Mouse (Mus musculus): ENCODE measurements around the gene Zfp472. TPM values are rescaled to one million over a fixed set of nuclear protein-coding genes. Genes with fewer than 3 reads are reported as not detected.

The Zfp472 gene
- polyA plus RNA-seq (2015; fragmentation: Nextera tagmentation; extraction: Ambion mirVana) = 6.6 and 6.7 TPM in 2 replicates

- Histone ChIP-seq H3K4me3 (ENCODE audit: low read length) (peak within 1 kb of the TSS; percentile 93), H3K27ac (ENCODE audit: low read length) (peak within 1 kb of the TSS; percentile 94), H3K27me3 (ENCODE audit: control insufficient read depth, insufficient read depth, low read length) (no peaks in the 10 kb centered on the region), H3K4me2 (ENCODE audit: low read depth, low read length) (peak within 1 kb of the TSS; percentile 79), H3K9me3 (replicated peaks; ENCODE audit: control insufficient read depth, low read length) (0 out of 2 replicates have a peak, but pooled peaks cover 2% of the 10 kb centered on the region), H3K4me1 (ENCODE audit: control insufficient read depth, insufficient read depth, low read length) (peaks cover 10% of the 10 kb centered on the region), H3K36me3 (ENCODE audit: control insufficient read depth, insufficient read depth) (no peaks in the 10 kb centered on the region), H3K9ac (ENCODE audit: low read length) (peak within 1 kb of the TSS; percentile 87)
- WGBS = under 1% methylated on average over 33 of the region's 33 CpGs
- ATAC-seq (replicated peaks; ENCODE audit: extremely low read depth, insufficient read depth, low FRiP score) = peak; percentile 100
These were observed at the start of gene Zfp472 for GRCm38 (mm10) chr17:32965623-32966290. Zfp472 (plus strand) TSS chr17:32965814.

- Histone ChIP-seq H3K4me2 (ENCODE audit: low read depth, low read length) (no peak overlapping the region), H3K36me3 (ENCODE audit: control insufficient read depth, insufficient read depth) (no peaks in the 10 kb centered on the region), H3K27me3 (ENCODE audit: control insufficient read depth, insufficient read depth, low read length) (peaks cover 2% of the 10 kb centered on the region; the same call in 1 of the 2 replicates), H3K4me3 (ENCODE audit: low read length) (no peak overlapping the region), H3K27ac (ENCODE audit: low read length) (no peak overlapping the region), H3K9me3 (replicated peaks; ENCODE audit: control insufficient read depth, low read length) (peaks cover 5% of the 10 kb centered on the region), H3K9ac (ENCODE audit: low read length) (no peak overlapping the region), H3K4me1 (ENCODE audit: control insufficient read depth, insufficient read depth, low read length) (no peaks in the 10 kb centered on the region)
- 73% methylated on average over 1 of the region's 1 CpGs for WGBS
- no peak for ATAC-seq (replicated peaks; ENCODE audit: extremely low read depth, insufficient read depth, low FRiP score)
These were observed 49.5 kb upstream of the Zfp472 start for GRCm38 (mm10) chr17:32916075-32916474.

GRCm38 (mm10) chr17:32917131-32917530, 48.5 kb upstream of the Zfp472 start, which contains the start of gene Cyp4f14:
Cyp4f14 (minus strand) TSS chr17:32917342.
- Histone ChIP-seq H3K27ac (ENCODE audit: low read length) (no peak within 1 kb of the TSS), H3K36me3 (ENCODE audit: control insufficient read depth, insufficient read depth) (no peaks in the 10 kb centered on the region), H3K4me3 (ENCODE audit: low read length) (no peak within 1 kb of the TSS), H3K9ac (ENCODE audit: low read length) (no peak within 1 kb of the TSS), H3K4me1 (ENCODE audit: control insufficient read depth, insufficient read depth, low read length) (no peaks in the 10 kb centered on the region), H3K9me3 (replicated peaks; ENCODE audit: control insufficient read depth, low read length) (peaks cover 5% of the 10 kb centered on the region), H3K4me2 (ENCODE audit: low read depth, low read length) (no peak within 1 kb of the TSS), H3K27me3 (ENCODE audit: control insufficient read depth, insufficient read depth, low read length) (peaks cover 2% of the 10 kb centered on the region; the same call in 1 of the 2 replicates)
- 46% methylated on average over 2 of the region's 2 CpGs for WGBS
- no peak for ATAC-seq (replicated peaks; ENCODE audit: extremely low read depth, insufficient read depth, low FRiP score)

- H3K9ac ChIP-seq (ENCODE audit: low read length) = no peak overlapping the region
- H3K4me3 ChIP-seq (ENCODE audit: low read length) = no peak overlapping the region
- H3K4me2 ChIP-seq (ENCODE audit: low read depth, low read length) = no peak overlapping the region
- peaks cover 2% of the 10 kb centered on the region; the same call in 1 of the 2 replicates for H3K27me3 ChIP-seq (ENCODE audit: control insufficient read depth, insufficient read depth, low read length)
- WGBS = 66% methylated on average over 2 of the region's 2 CpGs
- H3K36me3 ChIP-seq (ENCODE audit: control insufficient read depth, insufficient read depth) = no peaks in the 10 kb centered on the region
- H3K9me3 ChIP-seq (replicated peaks; ENCODE audit: control insufficient read depth, low read length) = peaks cover 5% of the 10 kb centered on the region
- no peak overlapping the region for H3K27ac ChIP-seq (ENCODE audit: low read length)
- no peak for ATAC-seq (replicated peaks; ENCODE audit: extremely low read depth, insufficient read depth, low FRiP score)
- H3K4me1 ChIP-seq (ENCODE audit: control insufficient read depth, insufficient read depth, low read length) = no peaks in the 10 kb centered on the region
These were observed 46.5 kb upstream of the Zfp472 start for GRCm38 (mm10) chr17:32919123-32919522.

GRCm38 (mm10) chr17:32923681-32924080, 41.9 kb upstream of the Zfp472 start:
- ATAC-seq (replicated peaks; ENCODE audit: extremely low read depth, insufficient read depth, low FRiP score) = no peak
- Histone ChIP-seq H3K4me1 (ENCODE audit: control insufficient read depth, insufficient read depth, low read length) (no peaks in the 10 kb centered on the region), H3K36me3 (ENCODE audit: control insufficient read depth, insufficient read depth) (no peaks in the 10 kb centered on the region), H3K4me2 (ENCODE audit: low read depth, low read length) (no peak overlapping the region), H3K9me3 (replicated peaks; ENCODE audit: control insufficient read depth, low read length) (peaks cover 5% of the 10 kb centered on the region), H3K27me3 (ENCODE audit: control insufficient read depth, insufficient read depth, low read length) (0 out of 2 replicates have a peak, but pooled peaks cover 4% of the 10 kb centered on the region), H3K9ac (ENCODE audit: low read length) (no peak overlapping the region), H3K4me3 (ENCODE audit: low read length) (no peak overlapping the region), H3K27ac (ENCODE audit: low read length) (no peak overlapping the region)
- WGBS = 76% methylated on average over 1 of the region's 1 CpGs

GRCm38 (mm10) chr17:32924658-32925312, 40.8 kb upstream of the Zfp472 start:
- no peaks in the 10 kb centered on the region for H3K36me3 ChIP-seq (ENCODE audit: control insufficient read depth, insufficient read depth)
- H3K27ac ChIP-seq (ENCODE audit: low read length) = peak overlapping the region; percentile 68
- H3K9ac ChIP-seq (ENCODE audit: low read length) = peak overlapping the region; percentile 81

GRCm38 (mm10) chr17:32927803-32928202, 37.8 kb upstream of the Zfp472 start:
- no peaks in the 10 kb centered on the region for H3K9me3 ChIP-seq (replicated peaks; ENCODE audit: control insufficient read depth, low read length)
- 0 out of 2 replicates have a peak, but pooled peaks cover 4% of the 10 kb centered on the region for H3K27me3 ChIP-seq (ENCODE audit: control insufficient read depth, insufficient read depth, low read length)
- no peak overlapping the region for H3K9ac ChIP-seq (ENCODE audit: low read length)
- no peaks in the 10 kb centered on the region for H3K4me1 ChIP-seq (ENCODE audit: control insufficient read depth, insufficient read depth, low read length)
- no peak overlapping the region for H3K4me2 ChIP-seq (ENCODE audit: low read depth, low read length)
- no peak overlapping the region for H3K4me3 ChIP-seq (ENCODE audit: low read length)
- 74% methylated on average over 5 of the region's 5 CpGs for WGBS
- ATAC-seq (replicated peaks; ENCODE audit: extremely low read depth, insufficient read depth, low FRiP score) = no peak
- H3K27ac ChIP-seq (ENCODE audit: low read length) = no peak overlapping the region
- no peaks in the 10 kb centered on the region for H3K36me3 ChIP-seq (ENCODE audit: control insufficient read depth, insufficient read depth)

More at GRCm38 (mm10) chr17:32924658-32925312, 40.8 kb upstream of the Zfp472 start:
- Histone ChIP-seq H3K4me2 (ENCODE audit: low read depth, low read length) (peak overlapping the region; percentile 90), H3K4me3 (ENCODE audit: low read length) (peak overlapping the region; percentile 66), H3K27me3 (ENCODE audit: control insufficient read depth, insufficient read depth, low read length) (0 out of 2 replicates have a peak, but pooled peaks cover 4% of the 10 kb centered on the region), H3K4me1 (ENCODE audit: control insufficient read depth, insufficient read depth, low read length) (no peaks in the 10 kb centered on the region), H3K9me3 (replicated peaks; ENCODE audit: control insufficient read depth, low read length) (peaks cover 5% of the 10 kb centered on the region)
- WGBS = 12% methylated on average over 32 of the region's 32 CpGs
- peak; percentile 92 for ATAC-seq (replicated peaks; ENCODE audit: extremely low read depth, insufficient read depth, low FRiP score)

- H3K27me3 ChIP-seq (ENCODE audit: control insufficient read depth, insufficient read depth, low read length) = no peaks in the 10 kb centered on the region
- H3K36me3 ChIP-seq (ENCODE audit: control insufficient read depth, insufficient read depth) = no peaks in the 10 kb centered on the region
- no peak overlapping the region for H3K9ac ChIP-seq (ENCODE audit: low read length)
- no peaks in the 10 kb centered on the region for H3K9me3 ChIP-seq (replicated peaks; ENCODE audit: control insufficient read depth, low read length)
- H3K27ac ChIP-seq (ENCODE audit: low read length) = no peak overlapping the region
- no peaks in the 10 kb centered on the region for H3K4me1 ChIP-seq (ENCODE audit: control insufficient read depth, insufficient read depth, low read length)
- WGBS = 71% methylated on average over 4 of the region's 4 CpGs
- H3K4me3 ChIP-seq (ENCODE audit: low read length) = no peak overlapping the region
- no peak overlapping the region for H3K4me2 ChIP-seq (ENCODE audit: low read depth, low read length)
- no peak for ATAC-seq (replicated peaks; ENCODE audit: extremely low read depth, insufficient read depth, low FRiP score)
These were observed 25.8 kb upstream of the Zfp472 start for GRCm38 (mm10) chr17:32939831-32940230.

- no peak overlapping the region for H3K4me2 ChIP-seq (ENCODE audit: low read depth, low read length)
- H3K4me1 ChIP-seq (ENCODE audit: control insufficient read depth, insufficient read depth, low read length) = peaks cover 13% of the 10 kb centered on the region
- no peak overlapping the region for H3K4me3 ChIP-seq (ENCODE audit: low read length)
- WGBS = 90% methylated on average over 3 of the region's 3 CpGs
- H3K27ac ChIP-seq (ENCODE audit: low read length) = no peak overlapping the region
- no peaks in the 10 kb centered on the region for H3K27me3 ChIP-seq (ENCODE audit: control insufficient read depth, insufficient read depth, low read length)
- H3K9me3 ChIP-seq (replicated peaks; ENCODE audit: control insufficient read depth, low read length) = no peaks in the 10 kb centered on the region
- no peak overlapping the region for H3K9ac ChIP-seq (ENCODE audit: low read length)
- no peaks in the 10 kb centered on the region for H3K36me3 ChIP-seq (ENCODE audit: control insufficient read depth, insufficient read depth)
- no peak for ATAC-seq (replicated peaks; ENCODE audit: extremely low read depth, insufficient read depth, low FRiP score)
These were observed 22.0 kb upstream of the Zfp472 start for GRCm38 (mm10) chr17:32943661-32944060.
